Mouse (Mus musculus) layer of hippocampus, adult 6 months (tissue): ENCODE measurements around the gene Plcd3. TPM values are rescaled to one million over a fixed set of nuclear protein-coding genes. Genes with fewer than 3 reads are reported as not detected.

ENCODE experiments used
- long read RNA-seq, 2 experiments: library from polyadenylated mRNA; unstranded; transcript quantifications; one replicate each; pipeline ENCODE4 v2.0.0; 2019 to 2020
- polyA plus RNA-seq: library from polyadenylated mRNA; unstranded; fragments of <200 nt; fragmentation: Nextera tagmentation; gene quantifications from 2 replicates; pipeline ENCODE4 v1.2.3, GENCODE M21; 2021

Gene Plcd3
- polyA plus RNA-seq, result 2.1 and 3.0 TPM in 2 replicates
- long read RNA-seq, experiment 1, partial matches to known transcripts, result 2 of 6 reads
- long read RNA-seq, experiment 1, other reads (novel, unspliced or antisense), result 0 of 6 reads
- long read RNA-seq, experiment 2, transcript Plcd3-201 (15 exons, 3,023 nt), result major isoform, 19 of 25 reads
- long read RNA-seq, experiment 2, partial matches to known transcripts, result 1 of 25 reads
- long read RNA-seq, experiment 2, other reads (novel, unspliced or antisense), result 5 of 25 reads

GRCm38 (mm10) chr11:103101481-103101865 lies at the start of gene Plcd3, which contains the start of gene Acbd4:
Gene Plcd3 (minus strand): TSS chr11:103101658.
Gene Acbd4 (plus strand): TSS chr11:103101682.

GRCm38 (mm10) chr11:103131701-103132575 lies 30.5 kb upstream of the Plcd3 start, which contains the start of gene Hexim2:
Gene Hexim2 (plus strand): TSS chr11:103132429.

GRCm38 (mm10) chr11:103116008-103116818 lies 14.8 kb upstream of the Plcd3 start, which contains the start of gene Hexim1:
Gene Hexim1 (plus strand): TSS chr11:103116231.

GRCm38 (mm10) chr11:103028176-103028891 lies 73.1 kb downstream of the Plcd3 start, which contains the start of the genes Nmt1 and Dcakd:
Gene Nmt1 (plus strand): TSS chr11:103028190.
Gene Dcakd (minus strand): TSS chr11:103028333.

Other genes starting within 250 kb of the Plcd3 start
- gene Eftud2, start 220.7 kb downstream of the Plcd3 start, polyA plus RNA-seq, result 64.9 and 69.3 TPM in 2 replicates
- gene Ccdc103, start 220.5 kb downstream of the Plcd3 start, polyA plus RNA-seq, result 5.6 and 6.7 TPM in 2 replicates
- gene Fam187a, start 216.5 kb downstream of the Plcd3 start, polyA plus RNA-seq, result 0.18 TPM in 1 of 2 replicates, not detected in the other
- 135 and 164 TPM in 2 replicates for gene Gfap, start 200.7 kb downstream of the Plcd3 start, polyA plus RNA-seq
- 0.04 TPM in 1 of 2 replicates, not detected in the other for gene Kif18b, start 176.5 kb downstream of the Plcd3 start, polyA plus RNA-seq
- gene C1ql1, start 155.0 kb downstream of the Plcd3 start, polyA plus RNA-seq, result 1.5 and 1.6 TPM in 2 replicates
- gene Nmt1, start 73.5 kb downstream of the Plcd3 start, polyA plus RNA-seq, result 331 and 373 TPM in 2 replicates
- gene Dcakd, start 73.3 kb downstream of the Plcd3 start, polyA plus RNA-seq, result 30.5 and 36.4 TPM in 2 replicates
- 42.3 and 42.4 TPM in 2 replicates for gene Acbd4, start within 50 bp of the Plcd3 start, polyA plus RNA-seq
- gene Hexim1, start 14.6 kb upstream of the Plcd3 start, polyA plus RNA-seq, result 8.4 and 9.1 TPM in 2 replicates
- 5.6 and 6.3 TPM in 2 replicates for gene Hexim2, start 30.8 kb upstream of the Plcd3 start, polyA plus RNA-seq
- 12.1 and 14.0 TPM in 2 replicates for gene Fmnl1, start 69.4 kb upstream of the Plcd3 start, polyA plus RNA-seq
- gene 1700023F06Rik, start 106.9 kb upstream of the Plcd3 start, polyA plus RNA-seq, result 1.5 and 2.3 TPM in 2 replicates
- 0.18 and 0.45 TPM in 2 replicates for gene Spata32, start 116.8 kb upstream of the Plcd3 start, polyA plus RNA-seq
- gene Map3k14, start 165.8 kb upstream of the Plcd3 start, polyA plus RNA-seq, result 0.35 and 0.48 TPM in 2 replicates